ENCODE assay signal across 12 mouse cellular contexts in genomic region chr4:32932056-32932455, GRCm38 (mm10). TPM values are rescaled to one million over a fixed set of nuclear protein-coding genes. Genes with fewer than 3 reads are reported as not detected.
DNase-seq lines count a peak whose midpoint lies in the region; ATAC-seq lines count a peak whose summit lies in the region.
"Had no signal": no experiment of that assay in that cellular context is flagged by ENCODE, and none has a peak within 500 bp of the region (broad histone marks: within the 10 kb centered on the region; RNA-seq: fewer than 3 reads in every experiment).

No protein-coding gene starts in this region.

- 0 out of 2 replicates have a peak overlapping the region, but pooled peaks have one; percentile 21 for H3K4me2 ChIP-seq in heart, embryonic 15.5 days

- no peaks in the 10 kb centered on the region for H3K36me3 ChIP-seq in heart, embryonic 15.5 days

- 59% methylated on average over 9 of the region's 9 CpGs for WGBS in heart, embryonic 15.5 days

- no peak for DNase-seq in heart, postnatal 36 days
- peak; percentile 84 for DNase-seq in CD4-positive helper T cell, adult 2 months (ENCODE audit: low read depth, low spot score)
- DNase-seq in ZHBTc4 (ENCODE audit: low read depth, low spot score), result peak; percentile 98
- DNase-seq in urinary bladder, postnatal 36 days (ENCODE audit: low spot score in 2 of 2), result no peak
- DNase-seq in cerebellum, adult 18-20 months, result no peak
- DNase-seq in left cerebral cortex, adult 18-20 months (ENCODE audit: low spot score in 2 of 2), result no peak
- DNase-seq: adrenal gland, adult 8-10 months; cerebellum, postnatal 36 days; heart, postnatal 14 days; lung, adult 18-20 months had no signal

- H3K27ac ChIP-seq in heart, embryonic 15.5 days, result peak overlapping the region; percentile 16; the same call in 1 of the 2 replicates

- H3K27me3 ChIP-seq in heart, embryonic 15.5 days, result no peaks in the 10 kb centered on the region

- intact Hi-C loops in heart, postnatal 36 days (cut with DNase I), result no loop called here

- no peak overlapping the region for H3K9ac ChIP-seq in heart, embryonic 15.5 days

- no peak overlapping the region for H3K4me3 ChIP-seq in heart, embryonic 15.5 days

- 0 out of 2 replicates have a peak, but pooled peaks have one; percentile 10 for ATAC-seq in heart, embryonic 15.5 days (replicated peaks; ENCODE audit: insufficient number of reproducible peaks, insufficient read depth, low FRiP score, low read depth)
- peak; percentile 69 for ATAC-seq in inflammation-experienced regulatory T-cells, adult 6 months

- H3K9me3 ChIP-seq in heart, embryonic 15.5 days (replicated peaks), result no peaks in the 10 kb centered on the region

- peaks cover 10% of the 10 kb centered on the region for H3K4me1 ChIP-seq in heart, embryonic 15.5 days (replicated peaks)

RNA-seq across cellular contexts. Expression of gene Ankrd6, which starts 18.6 kb away (rescaled TPM):
- 4.1 and 6.3 TPM in 2 replicates for polyA plus RNA-seq in heart, embryonic 15.5 days (2015; fragmentation: Nextera tagmentation; extraction: Ambion mirVana)
- total RNA-seq in heart, postnatal 36 days (2021), result 1 to 10 TPM; 3.6 to 7.4 TPM
- polyA plus RNA-seq in inflammation-experienced regulatory T-cells, adult 6 months (2017; shearing (Covaris generic)), result 1 to 10 TPM; 1.2 to 2.9 (median 2.7) TPM
- 10 to 100 TPM; 55.8 to 59.2 TPM for total RNA-seq in left cerebral cortex, adult 18-20 months (2021)

RNA-seq across cellular contexts. Expression of gene Rragd, which starts 50.8 kb away (rescaled TPM):
- 42.1 and 52.3 TPM in 2 replicates for polyA plus RNA-seq in heart, embryonic 15.5 days (2015; fragmentation: Nextera tagmentation; extraction: Ambion mirVana)
- 10 to 100 TPM; 89.1 to 92.1 TPM for total RNA-seq in heart, postnatal 36 days (2021)
- 1 to 10 TPM in 2 of 3 experiments, under 1 TPM in 1; 0.62 to 5.4 (median 4.2) TPM for polyA plus RNA-seq in inflammation-experienced regulatory T-cells, adult 6 months (2017; shearing (Covaris generic))
- 10 to 100 TPM; 94.8 to 95.0 TPM for total RNA-seq in left cerebral cortex, adult 18-20 months (2021)

Comparison
In these comparisons a context has a peak if more than half of its experiments do, and no peak if none do; other contexts are left out.
1. DNase-seq: peak in CD4-positive helper T cell, adult 2 months (single experiment) and ZHBTc4 (single experiment); none in heart, postnatal 36 days (0 of 2), urinary bladder, postnatal 36 days (0 of 2), cerebellum, adult 18-20 months (0 of 2) and left cerebral cortex, adult 18-20 months (0 of 2).
2. RNA of gene Ankrd6, which starts 18.6 kb away (total RNA-seq): 55.8 to 59.2 TPM in left cerebral cortex, adult 18-20 months; 3.6 to 7.4 TPM in heart, postnatal 36 days; every median in the first group is over 4 times any median in the second.